Mouse (Mus musculus) kidney, postnatal 14 days (tissue): ENCODE results near the gene Yes1.
A peak's percentile ranks its signal among the peaks of the same experiment; 100 is the strongest.
"Not testable (repeated sequence)": the region's sequence is repeated elsewhere in the genome, so short reads cannot be mapped to it uniquely, and the experiment has no call there.

Source experiments
- DNase-seq: peaks from one replicate; pipeline ENCODE4 v3.0.0; 2022; ENCODE audit warnings: mixed read lengths

The Yes1 gene

DNA sequence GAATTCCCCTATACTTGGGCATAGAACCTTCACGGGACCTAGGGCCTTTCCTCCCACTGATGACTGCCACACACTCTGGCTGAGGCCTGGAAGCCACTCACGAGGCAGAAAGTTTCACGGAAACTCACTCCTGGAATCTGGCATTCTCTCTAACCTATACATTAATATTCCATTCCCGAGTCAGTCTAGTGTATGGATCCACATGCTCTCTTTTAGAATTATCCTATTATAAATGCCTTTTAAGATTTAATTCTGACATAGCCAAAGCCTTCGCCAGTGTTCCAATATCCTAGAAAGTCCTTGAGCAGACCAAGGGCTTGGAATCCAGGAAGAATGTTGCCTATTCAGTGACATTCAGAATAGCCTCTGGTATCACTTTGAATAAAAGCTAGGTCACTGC is 100.5 kb downstream of the Yes1 start:
- no peak for DNase-seq

DNA sequence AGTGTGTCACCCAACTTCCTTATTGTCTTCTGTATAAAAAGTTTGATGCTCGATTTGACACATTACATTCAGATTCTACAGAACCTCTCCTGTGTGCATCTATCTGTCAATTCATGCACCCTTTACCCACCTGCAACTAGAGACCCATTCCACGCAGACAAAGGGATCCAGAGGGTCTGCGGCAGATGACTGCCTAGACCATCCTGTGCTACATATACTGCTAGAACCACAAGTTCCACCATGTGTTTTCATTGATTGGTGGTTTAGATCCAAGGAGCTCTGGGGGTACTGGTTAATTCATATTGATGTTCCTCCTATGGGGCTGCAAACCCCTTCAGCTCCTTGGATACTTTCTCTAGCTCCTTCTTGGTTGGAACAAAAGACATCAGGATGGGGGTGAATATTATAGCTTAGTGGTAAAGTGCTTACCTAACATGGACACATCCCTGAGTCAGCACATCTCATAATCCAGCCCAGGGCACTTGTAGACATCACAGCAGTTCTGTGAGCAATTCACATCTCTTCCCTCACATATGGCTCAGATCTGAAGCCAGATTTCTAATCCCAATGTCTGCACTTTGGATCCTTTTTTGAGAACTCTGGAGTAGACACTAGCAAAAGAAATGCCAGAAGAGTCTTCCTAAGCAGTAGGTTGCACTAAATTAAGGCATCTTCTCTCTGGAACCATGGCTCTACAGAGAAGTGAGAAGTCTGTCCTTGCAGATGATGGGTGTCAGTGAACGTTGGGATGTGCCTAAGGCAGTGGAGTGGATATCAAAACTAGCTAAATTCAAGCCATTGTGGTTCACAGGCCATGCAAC is 101.5 kb downstream of the Yes1 start:
- no peak for DNase-seq

- no peak for DNase-seq
These were observed 102.2 kb downstream of the Yes1 start for GRCm38 (mm10) chr5:32713042-32713702.

DNA sequence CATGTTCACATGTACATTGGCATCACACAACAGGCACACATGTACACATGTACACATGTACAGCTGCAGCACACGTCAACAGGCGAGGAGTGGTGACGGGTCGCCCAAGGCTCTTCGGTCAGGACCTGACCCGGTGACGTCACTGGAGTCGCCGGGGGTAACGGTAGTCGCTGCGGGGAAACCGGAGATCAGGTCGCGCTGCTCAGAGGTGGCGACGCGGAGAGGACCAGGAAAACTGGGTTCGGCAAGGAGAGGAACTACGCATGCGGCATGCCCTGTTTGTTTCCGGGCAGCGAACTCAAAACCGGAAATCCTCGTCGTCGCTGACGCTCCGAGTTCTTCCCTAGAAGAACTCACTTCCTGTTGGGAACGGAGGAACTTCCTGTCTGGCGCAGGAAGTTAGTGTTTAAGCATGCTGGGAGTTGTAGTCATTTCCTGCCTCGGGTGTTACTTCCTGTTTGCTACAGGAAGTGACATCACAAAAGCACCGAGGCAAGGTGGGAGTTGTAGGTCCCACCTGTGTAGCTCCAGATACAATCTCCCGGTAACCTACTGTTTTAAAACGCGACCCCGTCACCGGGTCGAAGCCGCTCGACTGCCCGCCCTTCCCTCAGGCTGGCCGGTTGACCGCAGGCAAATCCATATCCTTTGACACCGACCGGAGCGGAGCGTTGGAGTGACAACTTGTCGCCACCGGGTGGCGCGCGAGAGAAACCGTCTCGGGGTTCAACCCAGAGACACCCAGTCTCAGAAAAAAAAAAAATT is 102.9 kb downstream of the Yes1 start:
- DNase-seq = peak; percentile 93

GRCm38 (mm10) chr5:32717726-32718125 is 106.8 kb downstream of the Yes1 start:
- DNase-seq = no peak

- peak; percentile 17 for DNase-seq
These were observed 107.9 kb downstream of the Yes1 start for GRCm38 (mm10) chr5:32718916-32719315.

DNA sequence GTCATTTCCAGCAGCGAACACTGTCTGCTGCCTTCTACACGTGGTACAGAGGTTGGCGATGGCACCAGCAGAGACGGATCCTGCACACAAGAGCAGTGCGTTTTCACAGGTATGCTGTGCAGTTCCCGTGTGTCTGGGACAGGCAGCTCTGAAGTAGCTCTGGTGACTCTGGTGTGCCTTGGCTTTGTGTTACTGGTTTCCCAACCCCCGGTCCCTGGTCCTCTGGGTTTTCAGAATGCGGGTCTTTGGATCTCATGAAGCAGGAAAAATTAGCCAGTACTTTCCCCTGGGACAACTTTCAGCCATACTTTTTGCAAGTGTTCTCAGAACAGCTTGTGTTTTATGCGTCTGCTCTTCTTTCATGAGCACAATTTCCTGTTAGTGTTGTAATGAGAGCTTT is 109.4 kb downstream of the Yes1 start:
- no peak for DNase-seq

DNA sequence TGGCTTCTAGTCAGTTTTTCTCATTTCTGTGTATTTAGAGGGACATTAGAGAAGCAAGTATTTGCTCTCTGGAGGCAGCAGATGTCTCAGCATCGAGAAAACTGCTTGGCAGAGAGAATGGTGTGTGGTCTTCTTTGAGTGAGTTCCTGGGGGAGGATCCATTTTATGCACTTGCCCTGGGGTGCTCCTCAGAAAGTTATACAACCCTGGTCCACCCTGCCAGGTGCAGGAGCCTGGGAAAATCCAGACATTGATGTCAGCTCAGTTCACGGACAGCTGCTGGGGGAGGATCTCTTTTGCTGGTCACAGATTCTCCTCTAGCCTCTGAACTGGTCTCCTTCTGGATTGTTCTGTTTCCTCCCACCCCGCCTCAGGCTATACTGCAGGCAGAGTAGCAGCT is 110.3 kb downstream of the Yes1 start:
- DNase-seq = no peak

- DNase-seq = no peak
These were observed 111.3 kb downstream of the Yes1 start for GRCm38 (mm10) chr5:32722263-32722662.

DNA sequence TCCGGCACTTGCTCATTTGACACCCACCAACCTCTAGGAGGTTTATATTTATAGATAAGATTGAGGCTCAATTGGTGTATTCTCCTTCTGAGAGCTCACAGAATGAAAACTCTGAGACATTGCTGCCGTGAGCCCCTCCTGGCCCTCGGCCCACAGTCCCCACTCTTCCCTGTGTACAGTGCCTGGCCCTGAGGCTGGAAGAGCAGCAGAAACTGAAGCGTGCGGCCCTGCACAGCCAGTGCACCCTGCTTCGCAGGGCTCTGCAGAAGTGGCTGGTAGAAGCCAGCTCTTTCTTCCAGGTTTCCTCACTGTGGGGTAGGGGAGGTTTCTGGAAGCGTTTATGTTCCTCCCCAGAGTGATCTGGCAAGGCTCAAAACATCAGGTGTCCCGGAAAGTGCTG is 111.7 kb downstream of the Yes1 start:
- not testable (repeated sequence) for DNase-seq

DNA sequence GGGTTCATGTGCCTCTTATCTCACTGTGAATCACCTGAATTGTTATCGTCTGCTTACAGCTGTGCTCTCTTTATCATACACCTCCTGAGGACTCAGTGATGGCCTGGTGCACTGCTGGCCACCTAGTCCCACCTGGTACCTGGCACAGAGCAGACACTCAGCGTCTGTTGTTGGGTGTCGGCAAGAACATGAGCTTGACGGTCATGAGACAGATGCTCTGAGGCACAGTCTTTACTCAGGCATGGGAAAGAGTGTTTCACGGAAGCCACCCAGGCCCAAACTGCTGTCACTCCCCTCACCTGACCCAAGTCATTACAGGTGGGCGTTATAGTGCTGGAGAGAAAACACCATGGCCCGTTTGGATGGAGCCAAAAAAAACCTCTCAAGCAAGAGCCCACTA is 113.0 kb downstream of the Yes1 start:
- no peak for DNase-seq

- DNase-seq = not testable (repeated sequence)
These were observed 114.4 kb downstream of the Yes1 start for GRCm38 (mm10) chr5:32725397-32725796.

GRCm38 (mm10) chr5:32728300-32728699 is 117.3 kb downstream of the Yes1 start:
- DNase-seq = no peak

DNA sequence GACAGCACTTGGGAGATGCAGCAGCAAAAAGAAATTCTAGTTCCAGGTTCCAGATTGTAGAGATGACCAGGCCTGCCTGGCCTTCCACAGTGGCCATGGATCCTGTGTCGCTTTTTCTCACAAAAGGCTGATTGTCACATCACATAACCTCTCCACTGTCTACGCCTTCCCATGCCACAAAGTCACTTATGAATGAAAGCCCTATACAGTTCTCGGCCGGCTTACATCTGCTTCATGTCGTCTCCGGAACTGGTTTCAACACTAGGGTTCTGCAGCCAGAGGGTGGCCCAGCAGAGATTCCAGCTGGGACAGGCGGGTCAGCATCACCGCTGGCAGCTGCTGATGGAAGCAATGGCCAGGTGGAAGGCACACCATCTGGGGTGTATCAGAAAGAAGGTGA is 117.9 kb downstream of the Yes1 start:
- DNase-seq = no peak

GRCm38 (mm10) chr5:32733892-32734291 is 122.9 kb downstream of the Yes1 start:
- not testable (repeated sequence) for DNase-seq

- no peak for DNase-seq
These were observed 124.8 kb downstream of the Yes1 start for GRCm38 (mm10) chr5:32735779-32736178.
